Comparison of ENCODE assay signal across 11 mouse cellular contexts in genomic region chr6:13636582-13636989, GRCm38 (mm10). TPM values are rescaled to one million over a fixed set of nuclear protein-coding genes. Genes with fewer than 3 reads are reported as not detected.
A peak's percentile ranks its signal among the peaks of the same experiment; 100 is the strongest.
DNase-seq lines count a peak whose midpoint lies in the region; ATAC-seq and TF ChIP-seq lines count a peak whose summit lies in the region.
"Had no signal": no experiment of that assay in that cellular context is flagged by ENCODE, and none has a peak within 500 bp of the region (broad histone marks: within the 10 kb centered on the region; RNA-seq: fewer than 3 reads in every experiment).

No protein-coding gene starts in this region.

- no peak for TF ChIP-seq RAD21 in CH12.LX (IDR thresholded peaks at IDR 0.05; ENCODE audit: low read depth, low read length)

- H3K9ac ChIP-seq in CH12.LX (ENCODE audit: insufficient read depth, low read depth): no peak overlapping the region
- H3K9ac ChIP-seq in limb, embryonic 14.5 days (ENCODE audit: low read depth, low read length, severe bottlenecking): no peak overlapping the region
- H3K9ac ChIP-seq: hindbrain, embryonic 15.5 days had no signal

- ATAC-seq in limb, embryonic 14.5 days (ENCODE audit: low FRiP score, low read depth): peak; percentile 60; the same call in 1 of the 2 replicates

- no peak for TF ChIP-seq POLR2A in CH12.LX (IDR thresholded peaks at IDR 0.05; ENCODE audit: low read depth, low read length)
- no peak for TF ChIP-seq POLR2A in limb, embryonic 14.5 days (IDR thresholded peaks at IDR 0.05; ENCODE audit: borderline replicate concordance, extremely low read depth, insufficient read depth, insufficient read length)

- peaks cover 9% of the 10 kb centered on the region for H3K79me2 ChIP-seq in CH12.LX (replicated peaks; ENCODE audit: control insufficient read depth, extremely low read depth, insufficient read depth, poor library complexity, severe bottlenecking)

- H3K9me3 ChIP-seq in CH12.LX (replicated peaks; ENCODE audit: low read length): no peaks in the 10 kb centered on the region
- no peaks in the 10 kb centered on the region for H3K9me3 ChIP-seq in limb, embryonic 14.5 days (ENCODE audit: control insufficient read depth, low read length)
- H3K9me3 ChIP-seq: hindbrain, embryonic 15.5 days had no signal

- no peak overlapping the region for H3K4me2 ChIP-seq in CH12.LX (ENCODE audit: insufficient read depth, low read depth, poor library complexity, severe bottlenecking)
- H3K4me2 ChIP-seq in limb, embryonic 14.5 days (replicated peaks; ENCODE audit: low read depth, low read length, severe bottlenecking): no peak overlapping the region
- H3K4me2 ChIP-seq: hindbrain, embryonic 15.5 days had no signal

- intact Hi-C loops in heart, postnatal 25 days (cut with DNase I): no loop called here

- TF ChIP-seq EP300 in CH12.LX (IDR thresholded peaks at IDR 0.05; ENCODE audit: low read length): no peak

- no peaks in the 10 kb centered on the region for H3K27me3 ChIP-seq in CH12.LX (replicated peaks)
- no peaks in the 10 kb centered on the region for H3K27me3 ChIP-seq in limb, embryonic 14.5 days (ENCODE audit: control insufficient read depth, insufficient read depth, low read length)
- H3K27me3 ChIP-seq: hindbrain, embryonic 15.5 days had no signal

- dilution Hi-C loops in CH12.LX (cut with MboI; ENCODE audit: extremely low pct_ligation_motif_present, extremely low pct_unique_long_range_greater_than_20kb, low sequenced_read_pairs): no loop called here

- peaks cover 21 to 52% of the 10 kb centered on the region in 2 experiments for H3K36me3 ChIP-seq in CH12.LX (replicated peaks in 1 of 2; ENCODE audit: control insufficient read depth in 1 of 2, insufficient read depth in 1 of 2, low read length in 1 of 2)
- peaks cover 20% of the 10 kb centered on the region for H3K36me3 ChIP-seq in limb, embryonic 14.5 days (ENCODE audit: control insufficient read depth, insufficient read depth, low read length)

- TF ChIP-seq CTCF in CH12.LX (conservative IDR thresholded peaks at IDR 0.05 in 1 of 2, IDR thresholded peaks at IDR 0.05 in 1 of 2; ENCODE audit: low read depth in 2 of 2, low read length in 2 of 2): no peak

- H3K27ac ChIP-seq in CH12.LX (ENCODE audit: insufficient read depth, low read depth): no peak overlapping the region
- no peak overlapping the region for H3K27ac ChIP-seq in limb, embryonic 14.5 days (replicated peaks; ENCODE audit: low read depth, low read length)
- H3K27ac ChIP-seq: hindbrain, embryonic 15.5 days had no signal

- in situ Hi-C loops in CH12.LX (cut with MboI; ENCODE audit: low pct_ligation_motif_present, low pct_unique_long_range_greater_than_20kb, low sequenced_read_pairs): no loop called here

- 70% methylated on average over 3 of the region's 3 CpGs for WGBS in limb, embryonic 14.5 days

- no peak overlapping the region for H3K4me3 ChIP-seq in CH12.LX (replicated peaks in 1 of 3; ENCODE audit: low read depth in 2 of 3, low read length in 2 of 3, poor library complexity in 1 of 3)
- no peak overlapping the region for H3K4me3 ChIP-seq in limb, embryonic 14.5 days (replicated peaks; ENCODE audit: low read length)
- H3K4me3 ChIP-seq: hindbrain, embryonic 15.5 days had no signal

- H3K4me1 ChIP-seq in CH12.LX (ENCODE audit: control insufficient read depth in 1 of 2, insufficient read depth in 2 of 2): peaks cover 0 to 2% of the 10 kb centered on the region in 2 experiments; a peak in 1 of 4 replicates
- H3K4me1 ChIP-seq in limb, embryonic 14.5 days (ENCODE audit: control insufficient read depth, insufficient read depth, low read length): 0 out of 2 replicates have a peak, but pooled peaks cover 4% of the 10 kb centered on the region
- H3K4me1 ChIP-seq: hindbrain, embryonic 15.5 days had no signal

- peak; percentile 22 for DNase-seq in heart, adult 8-10 months (ENCODE audit: low spot score)
- DNase-seq in heart, postnatal 25 days (ENCODE audit: low spot score): no peak
- DNase-seq in CH12.LX (ENCODE audit: extremely low read depth): peak; percentile 4
- DNase-seq in embryo, embryonic 9.5 days (ENCODE audit: extremely low spot score): peak; percentile 2
- peak; percentile 39 for DNase-seq in limb, embryonic 14.5 days (ENCODE audit: low spot score)
- DNase-seq in thymus, postnatal 25 days: no peak
- DNase-seq in layer of hippocampus, adult 8-10 months (ENCODE audit: low spot score in 2 of 2): no peak
- DNase-seq in layer of hippocampus, adult 11-12 months (ENCODE audit: low spot score): no peak
- DNase-seq: layer of hippocampus, postnatal 36 days; right cerebral cortex, postnatal 25 days had no signal

TF ChIP-seq in CH12.LX, 34 proteins besides CTCF, POLR2A, EP300 and RAD21:
- TF ChIP-seq USF1 (IDR thresholded peaks at IDR 0.05; ENCODE audit: low read depth, low read length) (no peak), ETS1 (conservative IDR thresholded peaks at IDR 0.05; ENCODE audit: low read depth, low read length) (no peak), PAX5 (IDR thresholded peaks at IDR 0.05; ENCODE audit: low read length) (no peak), ZC3H11A (IDR thresholded peaks at IDR 0.05; ENCODE audit: low read depth, low read length) (no peak), IRF4 (IDR thresholded peaks at IDR 0.05; ENCODE audit: low read depth, low read length) (no peak), CHD1 (IDR thresholded peaks at IDR 0.05; ENCODE audit: low read depth, low read length) (no peak), CHD2 (IDR thresholded peaks at IDR 0.05; ENCODE audit: low read length) (no peak), MAX (IDR thresholded peaks at IDR 0.05; ENCODE audit: low read length) (no peak), MEF2A (IDR thresholded peaks at IDR 0.05; ENCODE audit: borderline replicate concordance, low read depth, low read length) (no peak), USF2 (conservative IDR thresholded peaks at IDR 0.05; ENCODE audit: low read depth, low read length) (no peak), ZKSCAN1 (IDR thresholded peaks at IDR 0.05; ENCODE audit: borderline replicate concordance, low read depth, low read length) (no peak), JUND (conservative IDR thresholded peaks at IDR 0.05; ENCODE audit: low read depth, low read length) (no peak), UBTF (IDR thresholded peaks at IDR 0.05; ENCODE audit: low read depth, low read length) (no peak)

RNA-seq across cellular contexts. Expression of gene Tmem168, which starts 28.7 kb away (rescaled TPM):
- total RNA-seq in heart, adult 8-10 months (2022): 10 to 100 TPM; 15.8 to 17.3 (median 16.8) TPM
- total RNA-seq in heart, postnatal 25 days (2021): 10 to 100 TPM; 17.4 to 19.8 TPM
- total RNA-seq in CH12.LX (2012; rRNA removed) (35.5 and 36.6 TPM in 2 replicates), CH12.LX (2014; rRNA removed) (57.4 and 59.9 TPM in 2 replicates)
- polyA plus RNA-seq in CH12.LX (2012; ENCODE audit: insufficient read length, low read depth): 27.9 and 30.0 TPM in 2 replicates
- 17.6 and 17.9 TPM in 2 replicates for polyA plus RNA-seq in limb, embryonic 14.5 days (2012; rRNA removed)
- polyA plus RNA-seq in limb, embryonic 14.5 days (2014; fragmentation: Nextera tagmentation; extraction: Ambion mirVana): 44.6 and 46.1 TPM in 2 replicates
- total RNA-seq in layer of hippocampus, adult 8-10 months (2022): 10 to 100 TPM; 14.0 to 14.8 (median 14.3) TPM

RNA-seq across cellular contexts. Expression of gene Bmt2, which starts 41.2 kb away (rescaled TPM):
- 10 to 100 TPM in 2 of 4 experiments, 1 to 10 TPM in 2; 8.8 to 10.7 (median 9.8) TPM for total RNA-seq in heart, adult 8-10 months (2022)
- 10 to 100 TPM; 11.3 to 12.1 TPM for total RNA-seq in heart, postnatal 25 days (2021)
- total RNA-seq in CH12.LX (2012; rRNA removed): 13.6 and 17.6 TPM in 2 replicates
- 59.2 and 62.8 TPM in 2 replicates for total RNA-seq in CH12.LX (2014; rRNA removed)
- 12.0 and 12.8 TPM in 2 replicates for polyA plus RNA-seq in CH12.LX (2012; ENCODE audit: insufficient read length, low read depth)
- 12.5 and 13.2 TPM in 2 replicates for polyA plus RNA-seq in limb, embryonic 14.5 days (2012; rRNA removed)
- polyA plus RNA-seq in limb, embryonic 14.5 days (2014; fragmentation: Nextera tagmentation; extraction: Ambion mirVana): 18.6 and 20.5 TPM in 2 replicates
- total RNA-seq in layer of hippocampus, adult 8-10 months (2022): 10 to 100 TPM; 19.6 to 24.9 (median 21.5) TPM

Comparison
In these comparisons a context has a peak if more than half of its experiments do, and no peak if none do; other contexts are left out.
1. DNase-seq: peak in heart, adult 8-10 months (single experiment), CH12.LX (single experiment), embryo, embryonic 9.5 days (single experiment) and limb, embryonic 14.5 days (single experiment); none in heart, postnatal 25 days (single experiment), thymus, postnatal 25 days (single experiment), layer of hippocampus, adult 8-10 months (0 of 2) and layer of hippocampus, adult 11-12 months (single experiment).